Mouse (Mus musculus) lung, postnatal 0 days (tissue): ENCODE results near the gene Myo1b.

Experiments used
- CTCF ChIP-seq: IDR thresholded peaks from 2 replicates; pipeline ENCODE4 v1.5.1; 2016; ENCODE audit warnings: antibody characterized with exemption, mild to moderate bottlenecking
- EP300 ChIP-seq: IDR thresholded peaks from 2 replicates; pipeline ENCODE4 v1.6.1; 2016; ENCODE audit warnings: antibody characterized with exemption, mild to moderate bottlenecking, control low read depth

DNA sequence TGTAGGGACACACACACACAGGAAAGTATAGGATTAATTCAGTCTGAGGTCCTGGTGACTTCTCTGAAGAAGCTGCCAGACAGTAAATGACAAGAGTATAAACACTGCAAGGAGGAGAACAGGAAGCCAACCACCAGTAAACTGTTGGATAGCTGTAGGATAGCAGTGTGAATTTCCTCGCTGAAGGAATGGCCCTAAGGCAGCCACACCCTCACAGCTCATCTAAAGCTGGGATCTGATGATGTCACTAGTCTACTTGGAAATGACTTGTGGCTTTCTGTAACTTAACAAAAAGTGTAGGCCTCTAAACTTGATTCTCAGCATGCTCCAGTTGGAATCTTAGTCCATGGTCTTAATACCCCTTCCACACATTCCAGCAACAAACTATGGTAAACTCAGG, 100.2 kb downstream of the Myo1b start:
- no peak for TF ChIP-seq CTCF
- TF ChIP-seq EP300: no peak
